Mouse (Mus musculus) left cerebral cortex, postnatal 10 days (tissue): ENCODE data around the gene Cdc34b. TPM values are rescaled to one million over a fixed set of nuclear protein-coding genes. Genes with fewer than 3 reads are reported as not detected.

Experiments used
- DNase-seq, 2 experiments: peaks; one replicate each; pipeline ENCODE4 v3.0.0; 2021 to 2022; ENCODE audit warnings: low spot score in 2 of 2, mixed read lengths in 1 of 2; ENCODE audit errors: extremely low spot score in 1 of 2
- intact Hi-C: fragments of 180-260 bp; cut with DNase I; formaldehyde crosslinking; loops from one replicate; pipeline ENCODE4 v1.15.1; 2025
- total RNA-seq, 2 experiments: library from RNA; stranded (reverse); gene quantifications; 2 replicates each; pipeline ENCODE4 v1.2.3; 2021

The Cdc34b gene
- total RNA-seq, 2 experiments from 2014 or later = 0.28 TPM; not detected in 1

- peak; percentile 65 to 75 for DNase-seq
- intact Hi-C loops = loop anchor here (2.0 to 5.0 kb wide), 3 partner anchors 57 to 241 kb away; partner anchors contain the start of gene Col1a1
Observed at GRCm38 (mm10) chr11:94730261-94730660, 11.3 kb upstream of the Cdc34b start.

- intact Hi-C loops = loop anchor here (2.0 to 5.0 kb wide), 3 partner anchors 56 to 240 kb away; partner anchors contain the start of gene Col1a1
- no peak for DNase-seq
Observed at GRCm38 (mm10) chr11:94731229-94731628, 10.4 kb upstream of the Cdc34b start.

- intact Hi-C loops = loop anchor here (5.0 kb wide), 1 partner anchor 55 kb away; no protein-coding TSS in a partner anchor
- DNase-seq = peak in 1 of 2 experiments; percentile 49
Observed at GRCm38 (mm10) chr11:94732773-94733172, 8.8 kb upstream of the Cdc34b start.

- intact Hi-C loops = no loop called here
- DNase-seq = no peak
Observed at GRCm38 (mm10) chr11:94735746-94736145, 5.8 kb upstream of the Cdc34b start.

DNA sequence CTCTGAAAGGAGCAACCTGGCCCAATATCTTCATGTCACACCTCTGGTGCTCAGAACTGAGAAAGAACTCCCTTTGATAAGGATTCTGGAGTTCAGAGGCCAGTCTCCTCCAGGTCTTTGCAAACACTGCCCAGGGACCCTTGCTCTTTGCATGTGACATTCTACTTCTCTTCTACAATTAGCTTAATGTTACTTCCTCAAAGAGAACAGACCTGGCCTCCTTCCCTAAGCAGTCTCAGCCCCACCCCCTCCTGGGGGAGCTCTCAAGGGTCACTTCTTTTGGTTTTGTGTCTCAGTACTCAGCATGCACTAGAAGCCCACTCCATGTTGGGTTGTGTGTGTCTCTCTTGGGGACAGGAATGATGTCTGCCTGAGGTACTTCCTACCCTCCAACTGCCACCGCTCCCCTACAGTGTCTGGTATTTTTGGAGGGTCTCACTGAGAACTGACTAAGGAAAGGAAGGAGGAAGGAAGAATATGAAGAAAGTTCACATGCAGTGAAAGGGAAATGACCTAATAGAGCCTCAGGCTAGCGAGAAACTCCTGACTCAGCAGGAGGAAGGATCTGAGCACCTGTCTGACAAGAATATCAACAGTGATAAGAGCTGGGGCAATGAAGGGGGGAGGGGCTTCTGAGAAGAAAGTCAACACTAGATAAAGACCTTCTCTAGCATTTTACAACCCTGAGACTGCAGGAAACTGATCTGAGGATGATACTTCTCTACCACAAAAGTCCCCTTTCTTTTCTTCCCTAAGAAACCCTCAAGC lies 11.5 kb downstream of the Cdc34b start:
- intact Hi-C loops = no loop called here
- no peak for DNase-seq

DNA sequence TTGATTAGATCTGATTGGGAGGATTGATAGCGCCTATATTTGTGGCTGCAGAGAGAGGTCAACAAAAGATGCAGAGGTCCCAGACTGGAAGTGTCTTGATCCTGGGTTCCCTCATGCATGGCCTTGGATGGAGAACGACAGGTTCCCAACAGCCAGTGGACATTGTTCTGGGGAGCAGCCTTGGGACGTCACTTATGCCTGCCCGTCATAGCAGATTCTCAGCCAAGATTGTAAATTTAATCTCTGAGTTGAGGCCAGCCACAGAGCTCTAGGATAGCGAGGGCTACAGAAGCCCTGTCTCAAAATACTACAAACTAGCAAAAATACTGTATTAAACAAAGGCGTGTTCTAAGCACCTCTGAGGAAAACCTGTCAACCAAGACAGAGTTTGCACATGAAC lies 18.3 kb downstream of the Cdc34b start:
- DNase-seq = no peak

DNA sequence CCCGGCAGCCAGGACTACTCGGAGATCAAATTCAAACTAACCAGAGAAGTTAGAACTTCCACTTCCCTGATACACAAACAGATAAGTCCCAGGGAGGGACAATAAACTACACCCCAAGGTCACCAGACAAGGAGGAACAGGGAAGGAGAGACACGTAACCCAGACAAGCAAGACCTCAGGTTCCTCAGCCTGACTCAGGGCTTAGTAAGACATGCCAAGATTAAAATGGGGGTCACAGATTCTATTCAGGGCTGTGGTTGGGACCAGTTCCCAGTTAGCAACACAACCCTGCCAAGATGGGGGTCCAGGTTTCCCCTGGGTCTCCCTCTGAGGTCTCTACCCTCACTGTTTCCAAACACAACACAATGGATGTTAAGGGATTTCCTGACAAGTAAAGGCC lies 18.8 kb downstream of the Cdc34b start:
- intact Hi-C loops = no loop called here
- no peak for DNase-seq

More for the DNA sequence above, 18.3 kb downstream of the Cdc34b start:
- intact Hi-C loops = no loop called here

DNA sequence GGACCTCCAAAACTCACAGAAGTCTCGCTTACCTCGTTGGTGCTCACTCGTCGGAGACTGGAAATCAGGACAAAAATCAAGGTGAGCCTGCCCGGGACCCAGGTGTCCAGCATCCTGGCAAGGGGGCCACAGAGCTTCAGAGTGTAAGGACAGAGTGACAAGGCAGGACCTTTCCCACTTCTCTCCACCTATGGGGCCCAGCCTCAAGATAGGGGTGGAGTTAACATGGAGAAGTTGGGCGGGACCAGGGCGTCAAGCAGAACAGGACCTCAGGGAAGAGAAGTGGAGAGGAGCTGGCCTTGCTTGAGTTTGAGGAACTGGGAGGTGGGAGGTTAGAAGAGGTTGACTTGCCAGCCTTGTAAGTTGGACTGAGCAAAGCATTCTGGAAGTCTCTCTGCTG lies 19.2 kb downstream of the Cdc34b start:
- intact Hi-C loops = no loop called here
- DNase-seq = no peak

GRCm38 (mm10) chr11:94762281-94762680 lies 20.7 kb downstream of the Cdc34b start:
- intact Hi-C loops = no loop called here
- DNase-seq = no peak

- intact Hi-C loops = no loop called here
- DNase-seq = no peak
Observed at GRCm38 (mm10) chr11:94762775-94763174, 21.2 kb downstream of the Cdc34b start.

DNA sequence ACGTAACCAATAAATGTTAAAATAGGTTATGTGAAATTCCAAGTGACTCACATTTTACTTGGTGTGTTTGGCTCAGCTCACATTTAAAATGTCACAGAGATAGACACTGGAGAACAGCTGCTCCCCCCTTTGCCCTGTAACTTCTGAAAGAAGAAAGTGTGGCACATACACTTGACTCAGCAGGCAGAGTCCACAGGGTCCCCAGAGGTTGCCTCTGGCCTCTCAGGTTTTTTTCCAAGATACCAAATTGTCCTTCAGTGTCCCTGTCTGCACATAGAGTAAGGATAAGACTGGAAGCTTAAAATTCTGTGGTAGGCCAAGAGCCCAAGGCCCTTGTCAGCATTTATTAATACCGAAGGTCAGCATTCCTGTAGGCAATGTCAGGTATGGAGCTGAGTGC lies 25.7 kb downstream of the Cdc34b start:
- no peak for DNase-seq
- intact Hi-C loops = no loop called here

- DNase-seq = no peak
- intact Hi-C loops = no loop called here
Observed at GRCm38 (mm10) chr11:94772363-94773055, 30.9 kb downstream of the Cdc34b start.

- DNase-seq = no peak
- intact Hi-C loops = no loop called here
Observed at GRCm38 (mm10) chr11:94773851-94774250, 32.3 kb downstream of the Cdc34b start.

DNA sequence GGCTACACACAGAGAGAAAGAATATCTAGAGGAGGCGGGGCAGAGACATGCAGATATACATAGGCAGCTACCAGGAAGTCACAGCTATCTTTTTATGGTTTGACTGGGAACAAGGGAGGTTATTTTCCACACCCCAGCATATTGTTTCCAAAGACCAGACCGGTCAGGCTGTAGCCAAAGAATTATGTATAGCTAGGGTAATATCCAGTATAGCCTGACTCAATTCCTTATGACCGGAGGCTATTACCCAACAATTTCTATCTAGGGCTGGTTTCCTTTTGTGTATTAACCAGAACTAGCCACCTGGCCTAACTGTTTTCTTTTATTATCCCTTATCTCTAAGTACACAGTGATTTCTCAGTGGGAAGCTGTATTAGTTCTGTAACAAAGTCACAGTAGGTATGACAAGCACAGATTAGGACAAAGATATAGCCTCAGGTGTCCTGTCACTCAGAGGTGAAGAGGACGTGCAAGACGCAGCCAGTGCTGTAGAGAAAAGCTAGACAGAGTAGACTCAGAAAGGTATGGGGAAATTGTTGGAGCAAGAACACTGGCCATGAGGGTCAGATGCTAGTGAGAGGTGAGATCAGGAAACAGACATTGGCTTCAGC lies 33.4 kb downstream of the Cdc34b start:
- no peak for DNase-seq
- intact Hi-C loops = no loop called here

DNA sequence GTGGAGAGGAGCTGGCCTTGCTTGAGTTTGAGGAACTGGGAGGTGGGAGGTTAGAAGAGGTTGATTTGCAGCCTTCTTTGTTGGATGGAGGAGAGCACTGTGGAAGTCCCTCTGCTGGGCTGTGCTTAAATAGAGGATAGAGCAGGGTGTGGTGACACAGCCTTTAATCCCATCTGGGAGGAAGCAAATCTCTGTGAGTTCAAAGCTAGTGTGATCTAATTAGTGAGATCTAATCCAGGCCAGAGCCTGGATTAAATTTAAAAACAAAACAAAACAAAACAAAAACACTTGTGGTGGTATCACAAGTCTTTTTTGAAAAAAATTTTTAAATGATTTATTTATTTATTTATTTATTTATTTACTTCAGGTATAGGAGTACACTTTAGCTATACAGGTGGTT lies 41.0 kb downstream of the Cdc34b start, which contains the start of gene Tmem92:
TSS of gene Tmem92 (minus strand) at position 101 of the 400 bp plus-strand sequence.
- no peak for DNase-seq
- intact Hi-C loops = no loop called here

GRCm38 (mm10) chr11:94785247-94785646 lies 43.7 kb downstream of the Cdc34b start:
- intact Hi-C loops = loop anchor here (5.0 kb wide), 2 partner anchors 53 to 152 kb away; partner anchors contain the start of gene Col1a1
- peak; percentile 8 to 54 for DNase-seq

- DNase-seq = no peak
- intact Hi-C loops = no loop called here
Observed at GRCm38 (mm10) chr11:94791700-94792099, 50.1 kb downstream of the Cdc34b start.
